Mouse (Mus musculus) midbrain, postnatal 0 days (tissue): Measurements from ENCODE around the gene Unc5cl. TPM values are rescaled to one million over a fixed set of nuclear protein-coding genes. Genes with fewer than 3 reads are reported as not detected.

Source experiments
- ATAC-seq: fragments of 200-750 bp; cut with Nextera tagmentation; 2 replicates; pipeline ENCODE4 v1.8.0; 2017; ENCODE audit warnings: moderate number of reproducible peaks, mild to moderate bottlenecking, moderate TSS enrichment, moderate library complexity; ENCODE audit not compliant: low FRiP score
- DNase-seq: peaks from one replicate; pipeline ENCODE4 v3.0.0-alpha.2; 2015; ENCODE audit warnings: low spot score
- H3K27ac ChIP-seq: fragments of 300-500 bp; sonication (generic); 2 replicates; pipeline ENCODE4 v1.5.1; 2014; ENCODE audit warnings: low read depth, mild to moderate bottlenecking, low read length, mixed read lengths
- H3K27me3 ChIP-seq: fragments of 300-500 bp; sonication (generic); 2 replicates; pipeline ENCODE4 v1.6.1; 2014; ENCODE audit warnings: low read length, control low read depth, mixed read lengths; ENCODE audit not compliant: insufficient read depth
- H3K36me3 ChIP-seq: fragments of 300-500 bp; sonication (generic); 2 replicates; pipeline ENCODE4 v1.6.1; 2014; ENCODE audit warnings: low read length, control low read depth, mixed read lengths; ENCODE audit not compliant: insufficient read depth
- H3K4me1 ChIP-seq: fragments of 300-500 bp; sonication (generic); 2 replicates; pipeline ENCODE4 v1.6.1; 2014; ENCODE audit warnings: mild to moderate bottlenecking, control low read depth, antibody characterized with exemption, low read length, mixed read lengths; ENCODE audit not compliant: insufficient read depth
- H3K4me2 ChIP-seq: fragments of 300-500 bp; sonication (generic); 2 replicates; pipeline ENCODE4 v1.6.1; 2014; ENCODE audit warnings: low read depth, mild to moderate bottlenecking, low read length, mixed read lengths; ENCODE audit not compliant: poor library complexity, severe bottlenecking
- H3K4me3 ChIP-seq: fragments of 300-500 bp; sonication (generic); 2 replicates; pipeline ENCODE4 v1.5.1; 2014; ENCODE audit warnings: low read depth, mild to moderate bottlenecking, low read length, moderate library complexity
- H3K9ac ChIP-seq: fragments of 300-500 bp; sonication (generic); replicated peaks from 2 replicates; pipeline ENCODE4 v1.6.1; 2014; ENCODE audit warnings: mild to moderate bottlenecking, low read length, moderate library complexity, mixed read lengths; ENCODE audit not compliant: poor library complexity, severe bottlenecking
- H3K9me3 ChIP-seq: fragments of 300-500 bp; sonication (generic); 2 replicates; pipeline ENCODE4 v1.6.1; 2016; ENCODE audit warnings: low read length, control low read depth
- CTCF ChIP-seq: IDR thresholded peaks from 2 replicates; pipeline ENCODE4 v1.5.1; 2016; ENCODE audit warnings: antibody characterized with exemption, mild to moderate bottlenecking
- WGBS: fragments of 180-500 bp; shearing (Covaris S2); extraction: QIAGEN DNeasy Blood & Tissue Kit; methylation state at CpG from one replicate; pipeline ENCODE4 v1.1.7; 2014; 5-methylcytosine and 5-hydroxymethylcytosine counted together
- polyA plus RNA-seq: library from polyadenylated mRNA; unstranded; fragments of >200 nt; fragmentation: Nextera tagmentation; extraction: Ambion mirVana; gene quantifications from 2 replicates; pipeline ENCODE4 v1.2.1, GENCODE M21; 2015
- total RNA-seq: library from RNA; depleted of rRNA; stranded (reverse); fragments of >200 nt; gene quantifications from 2 replicates; pipeline ENCODE4 v1.2.3, GENCODE M21; 2014

Unc5cl gene
- total and polyA plus RNA-seq, 2 experiments from 2014 or later, result 0.32 to 0.49 TPM

- no peak overlapping the region for H3K27ac ChIP-seq
- no peaks in the 10 kb centered on the region for H3K27me3 ChIP-seq
- WGBS, result 89% methylated on average over 3 of the region's 3 CpGs
- no peak overlapping the region for H3K9ac ChIP-seq
- no peaks in the 10 kb centered on the region for H3K4me1 ChIP-seq
- H3K9me3 ChIP-seq, result no peaks in the 10 kb centered on the region
- DNase-seq (no peak), ATAC-seq (no peak)
- no peak for TF ChIP-seq CTCF
- no peak overlapping the region for H3K4me3 ChIP-seq
- H3K4me2 ChIP-seq, result no peak overlapping the region
- H3K36me3 ChIP-seq, result no peaks in the 10 kb centered on the region
Observed at GRCm38 (mm10) chr17:48489466-48489865, 34.8 kb downstream of the Unc5cl start.

- H3K4me3 ChIP-seq, result no peak overlapping the region
- WGBS, result 95% methylated on average over 8 of the region's 8 CpGs
- no peaks in the 10 kb centered on the region for H3K36me3 ChIP-seq
- no peak for ATAC-seq
- no peak for TF ChIP-seq CTCF
- H3K9ac ChIP-seq, result no peak overlapping the region
- H3K27ac ChIP-seq, result no peak overlapping the region
- DNase-seq, result no peak
- no peaks in the 10 kb centered on the region for H3K4me1 ChIP-seq
- no peaks in the 10 kb centered on the region for H3K9me3 ChIP-seq
- H3K27me3 ChIP-seq, result no peaks in the 10 kb centered on the region
- no peak overlapping the region for H3K4me2 ChIP-seq
Observed at GRCm38 (mm10) chr17:48492621-48493020, 37.9 kb downstream of the Unc5cl start.

- Histone ChIP-seq H3K9ac (no peak overlapping the region), H3K4me1 (no peaks in the 10 kb centered on the region), H3K27ac (no peak overlapping the region), H3K4me2 (no peak overlapping the region), H3K4me3 (no peak overlapping the region), H3K36me3 (no peaks in the 10 kb centered on the region), H3K9me3 (no peaks in the 10 kb centered on the region), H3K27me3 (no peaks in the 10 kb centered on the region)
- no peak for TF ChIP-seq CTCF
- ATAC-seq (no peak), DNase-seq (no peak)
- WGBS, result 54% methylated on average over 7 of the region's 7 CpGs
Observed at GRCm38 (mm10) chr17:48493582-48493981, 38.9 kb downstream of the Unc5cl start.

GRCm38 (mm10) chr17:48493986-48494385 lies 39.3 kb downstream of the Unc5cl start:
- WGBS, result 60% methylated on average over 8 of the region's 8 CpGs
- H3K4me1 ChIP-seq, result no peaks in the 10 kb centered on the region
- DNase-seq, result no peak
- H3K4me2 ChIP-seq, result no peak overlapping the region
- no peaks in the 10 kb centered on the region for H3K36me3 ChIP-seq
- no peaks in the 10 kb centered on the region for H3K27me3 ChIP-seq
- TF ChIP-seq CTCF, result no peak
- no peak for ATAC-seq
- no peaks in the 10 kb centered on the region for H3K9me3 ChIP-seq
- no peak overlapping the region for H3K4me3 ChIP-seq
- no peak overlapping the region for H3K9ac ChIP-seq
- no peak overlapping the region for H3K27ac ChIP-seq

- no peaks in the 10 kb centered on the region for H3K36me3 ChIP-seq
- no peak for ATAC-seq
- no peak overlapping the region for H3K4me3 ChIP-seq
- H3K27ac ChIP-seq, result no peak overlapping the region
- no peaks in the 10 kb centered on the region for H3K4me1 ChIP-seq
- TF ChIP-seq CTCF, result no peak
- no peaks in the 10 kb centered on the region for H3K9me3 ChIP-seq
- no peak overlapping the region for H3K9ac ChIP-seq
- WGBS, result 82% methylated on average over 3 of the region's 3 CpGs
- no peak overlapping the region for H3K4me2 ChIP-seq
- H3K27me3 ChIP-seq, result no peaks in the 10 kb centered on the region
- no peak for DNase-seq
Observed at GRCm38 (mm10) chr17:48497986-48498385, 43.3 kb downstream of the Unc5cl start.

- WGBS, result 77% methylated on average over 7 of the region's 7 CpGs
- no peak for TF ChIP-seq CTCF
- Histone ChIP-seq H3K27ac (no peak overlapping the region), H3K27me3 (no peaks in the 10 kb centered on the region), H3K9me3 (no peaks in the 10 kb centered on the region), H3K4me2 (no peak overlapping the region), H3K4me1 (no peaks in the 10 kb centered on the region; the same call in 1 of the 2 replicates), H3K9ac (no peak overlapping the region), H3K36me3 (no peaks in the 10 kb centered on the region), H3K4me3 (no peak overlapping the region)
- no peak for ATAC-seq
- DNase-seq, result no peak
Observed at GRCm38 (mm10) chr17:48500846-48501445, 46.2 kb downstream of the Unc5cl start.
